Mouse (Mus musculus) liver, embryonic 14.5 days (tissue): Measurements from ENCODE around the gene Cfap74. TPM values are rescaled to one million over a fixed set of nuclear protein-coding genes. Genes with fewer than 3 reads are reported as not detected.

ENCODE experiments used
- ATAC-seq: fragments of 200-750 bp; cut with Nextera tagmentation; 2 replicates; pipeline ENCODE4 v1.8.0; 2017; ENCODE audit warnings: moderate number of reproducible peaks, mild to moderate bottlenecking, moderate library complexity; ENCODE audit not compliant: insufficient read depth
- DNase-seq, 3 experiments: peaks; one replicate each; pipeline ENCODE4 v3.0.0-alpha.2; 2012 to 2013; ENCODE audit warnings: low read depth in 3 of 3, low spot score in 3 of 3
- H3K27ac ChIP-seq: fragments of 300-500 bp; sonication (generic); 2 replicates; pipeline ENCODE4 v1.5.1; 2014; ENCODE audit warnings: moderate library complexity, mild to moderate bottlenecking, control low read depth, inconsistent platforms
- H3K27me3 ChIP-seq: fragments of 300-500 bp; sonication (generic); 2 replicates; pipeline ENCODE4 v1.6.1; 2014; ENCODE audit warnings: mild to moderate bottlenecking, low read length, moderate library complexity; ENCODE audit not compliant: control insufficient read depth, insufficient read depth
- H3K36me3 ChIP-seq: fragments of 300-500 bp; sonication (generic); replicated peaks from 2 replicates; pipeline ENCODE4 v1.6.1; 2014; ENCODE audit warnings: low read depth; ENCODE audit not compliant: control insufficient read depth, insufficient read depth
- H3K4me1 ChIP-seq, 2 experiments: fragments of 200-500 bp in 1 of 2; fragments of 300-500 bp in 1 of 2; sonication (generic) in 1 of 2; replicated peaks; 2 replicates each; pipeline ENCODE4 v1.6.1; 2012 to 2014; ENCODE audit warnings: antibody characterized with exemption in 1 of 2, inconsistent platforms in 1 of 2, low read length in 1 of 2; ENCODE audit not compliant: control insufficient read depth in 2 of 2, insufficient read depth in 2 of 2
- H3K4me2 ChIP-seq: fragments of 300-500 bp; sonication (generic); 2 replicates; pipeline ENCODE4 v1.6.1; 2014; ENCODE audit warnings: low read depth, mild to moderate bottlenecking, control low read depth, moderate library complexity
- H3K4me3 ChIP-seq, 2 experiments: fragments of 200-500 bp in 1 of 2; fragments of 300-500 bp in 1 of 2; sonication (generic) in 1 of 2; 2 replicates each; pipeline ENCODE4 v1.5.1; 2012 to 2014; ENCODE audit warnings: low read depth in 2 of 2, low read length in 2 of 2, mild to moderate bottlenecking in 2 of 2, control low read depth in 1 of 2, inconsistent platforms in 1 of 2, moderate library complexity in 1 of 2; ENCODE audit not compliant: insufficient read depth in 1 of 2
- H3K9ac ChIP-seq: fragments of 300-500 bp; sonication (generic); replicated peaks from 2 replicates; pipeline ENCODE4 v1.6.1; 2014; ENCODE audit warnings: mild to moderate bottlenecking, control low read depth, moderate library complexity
- H3K9me3 ChIP-seq: fragments of 300-500 bp; sonication (generic); 2 replicates; pipeline ENCODE4 v1.6.1; 2016; ENCODE audit warnings: low read length, mixed read lengths; ENCODE audit not compliant: control insufficient read depth
- CTCF ChIP-seq: IDR thresholded peaks from 2 replicates; pipeline ENCODE4 v1.5.1; 2016; ENCODE audit warnings: antibody characterized with exemption, low read depth, control low read depth
- EP300 ChIP-seq: IDR thresholded peaks from 2 replicates; pipeline ENCODE4 v1.6.1; 2016; ENCODE audit warnings: antibody characterized with exemption, low read depth
- WGBS: fragments of 180-500 bp; shearing (Covaris S2); extraction: QIAGEN DNeasy Blood & Tissue Kit; methylation state at CpG from one replicate; pipeline ENCODE4 v1.1.7; 2014; ENCODE audit not compliant: insufficient replicate concordance; 5-methylcytosine and 5-hydroxymethylcytosine counted together
- polyA plus RNA-seq, 2 experiments: library from polyadenylated mRNA; depleted of rRNA in 1 of 2; stranded (reverse) in 1 of 2; unstranded in 1 of 2; fragments of >200 nt; fragmentation: Nextera tagmentation in 1 of 2; extraction: Ambion mirVana in 1 of 2; gene quantifications; 2 replicates each; pipeline versions ENCODE4 v1.2.1 to v1.2.3; 2012 to 2014

Gene Cfap74
- polyA plus RNA-seq, 2 experiments: 0.03 to 0.08 TPM

- Histone ChIP-seq H3K9me3 (no peaks in the 10 kb centered on the region), H3K9ac (0 out of 2 replicates have a peak overlapping the region, but pooled peaks have one; percentile 18), H3K4me1 (peaks cover 36 to 45% of the 10 kb centered on the region in 2 experiments), H3K4me3 (peak overlapping the region in 1 of 2 experiments; percentile 8; a peak in 1 of 4 replicates), H3K27me3 (no peaks in the 10 kb centered on the region), H3K36me3 (no peaks in the 10 kb centered on the region), H3K4me2 (peak overlapping the region; percentile 54), H3K27ac (peak overlapping the region; percentile 17)
- ATAC-seq (peak; percentile 66), DNase-seq (peak; percentile 37 to 58 (median 50))
- WGBS: 35% methylated on average over 8 of the region's 8 CpGs
- TF ChIP-seq EP300: no peak; the same call in 1 of the 2 replicates
- TF ChIP-seq CTCF: no peak
Measured at GRCm38 (mm10) chr4:155488232-155489025, 79.4 kb downstream of the Cfap74 start.

GRCm38 (mm10) chr4:155489101-155489970 lies 80.3 kb downstream of the Cfap74 start:
- no peak for TF ChIP-seq CTCF
- WGBS: 35% methylated on average over 9 of the region's 9 CpGs
- H3K4me1 ChIP-seq: peaks cover 38 to 50% of the 10 kb centered on the region in 2 experiments
- no peaks in the 10 kb centered on the region for H3K27me3 ChIP-seq
- ATAC-seq: no peak
- no peaks in the 10 kb centered on the region for H3K36me3 ChIP-seq
- peak in 2 of 3 experiments; percentile 26 to 48 for DNase-seq
- H3K4me3 ChIP-seq: no peak overlapping the region
- H3K9me3 ChIP-seq: no peaks in the 10 kb centered on the region
- peak overlapping the region; percentile 54 for H3K4me2 ChIP-seq
- H3K9ac ChIP-seq: no peak overlapping the region
- H3K27ac ChIP-seq: peak overlapping the region; percentile 17

- ATAC-seq (no peak), DNase-seq (no peak)
- Histone ChIP-seq H3K4me3 (peak overlapping the region; percentile 61 to 92), H3K4me2 (peak overlapping the region; percentile 98), H3K4me1 (peaks cover 42 to 55% of the 10 kb centered on the region in 2 experiments), H3K27me3 (no peaks in the 10 kb centered on the region), H3K27ac (no peak overlapping the region; the same call in 1 of the 2 replicates), H3K9ac (no peak overlapping the region; the same call in 1 of the 2 replicates), H3K36me3 (no peaks in the 10 kb centered on the region), H3K9me3 (no peaks in the 10 kb centered on the region)
- no peak for TF ChIP-seq EP300
- no peak for TF ChIP-seq CTCF
- WGBS: 22% methylated on average over 5 of the region's 5 CpGs
Measured at GRCm38 (mm10) chr4:155490456-155490855, 81.5 kb downstream of the Cfap74 start.

- H3K27ac ChIP-seq: peak within 1 kb of the TSS; percentile 61
- ATAC-seq (peak; percentile 78), DNase-seq (peak; percentile 72 to 76 (median 73))
- H3K27me3 ChIP-seq: no peaks in the 10 kb centered on the region
- no peaks in the 10 kb centered on the region for H3K36me3 ChIP-seq
- peak within 1 kb of the TSS; percentile 92 for H3K9ac ChIP-seq
- peak within 1 kb of the TSS; percentile 82 to 92 for H3K4me3 ChIP-seq
- under 1% methylated on average over 42 of the region's 60 CpGs for WGBS
- TF ChIP-seq CTCF (peak; percentile 27; the same call in 1 of the 2 replicates), EP300 (no peak)
- peaks cover 42 to 55% of the 10 kb centered on the region in 2 experiments for H3K4me1 ChIP-seq
- no peaks in the 10 kb centered on the region for H3K9me3 ChIP-seq
- H3K4me2 ChIP-seq: peak within 1 kb of the TSS; percentile 98
Measured at GRCm38 (mm10) chr4:155490990-155491504, 82.1 kb downstream of the Cfap74 start, which contains the start of gene Gnb1. TSS of gene Gnb1 (plus strand) at chr4:155491361.
